Mouse (Mus musculus) erythroblast, embryonic 14.5 days (primary cell): ENCODE measurements around the gene Plk1. TPM values are rescaled to one million over a fixed set of nuclear protein-coding genes. Genes with fewer than 3 reads are reported as not detected.

ENCODE experiments used
- H3K27me3 ChIP-seq: 2 replicates; pipeline ENCODE4 v1.6.1; 2012; ENCODE audit warnings: inconsistent platforms; ENCODE audit not compliant: control insufficient read depth
- H3K36me3 ChIP-seq: 2 replicates; pipeline ENCODE4 v1.6.1; 2012; ENCODE audit warnings: mild to moderate bottlenecking, inconsistent platforms; ENCODE audit not compliant: control insufficient read depth
- H3K4me1 ChIP-seq: 2 replicates; pipeline ENCODE4 v1.6.1; 2012; ENCODE audit warnings: inconsistent platforms; ENCODE audit not compliant: control insufficient read depth
- H3K4me3 ChIP-seq: replicated peaks from 2 replicates; pipeline ENCODE3; 2012; ENCODE audit warnings: moderate library complexity, mild to moderate bottlenecking, inconsistent platforms
- H3K9me3 ChIP-seq: 2 replicates; pipeline ENCODE4 v1.6.1; 2012; ENCODE audit warnings: low read length, inconsistent platforms, mixed read lengths; ENCODE audit not compliant: control insufficient read depth
- GATA1 ChIP-seq: IDR thresholded peaks from 2 replicates; pipeline ENCODE4 v1.6.1; 2012; ENCODE audit warnings: low read length, inconsistent platforms, mixed read lengths
- TAL1 ChIP-seq: IDR thresholded peaks from 3 replicates; pipeline ENCODE4 v1.6.1; 2012; ENCODE audit warnings: low read length, inconsistent platforms, mixed read lengths
- polyA plus RNA-seq: library from polyadenylated mRNA; stranded (reverse); fragments of >175 nt; gene quantifications from 2 replicates; pipeline ENCODE4 v1.2.3, GENCODE M21; 2012

The Plk1 gene
- 37.3 and 43.1 TPM in 2 replicates for polyA plus RNA-seq

DNA sequence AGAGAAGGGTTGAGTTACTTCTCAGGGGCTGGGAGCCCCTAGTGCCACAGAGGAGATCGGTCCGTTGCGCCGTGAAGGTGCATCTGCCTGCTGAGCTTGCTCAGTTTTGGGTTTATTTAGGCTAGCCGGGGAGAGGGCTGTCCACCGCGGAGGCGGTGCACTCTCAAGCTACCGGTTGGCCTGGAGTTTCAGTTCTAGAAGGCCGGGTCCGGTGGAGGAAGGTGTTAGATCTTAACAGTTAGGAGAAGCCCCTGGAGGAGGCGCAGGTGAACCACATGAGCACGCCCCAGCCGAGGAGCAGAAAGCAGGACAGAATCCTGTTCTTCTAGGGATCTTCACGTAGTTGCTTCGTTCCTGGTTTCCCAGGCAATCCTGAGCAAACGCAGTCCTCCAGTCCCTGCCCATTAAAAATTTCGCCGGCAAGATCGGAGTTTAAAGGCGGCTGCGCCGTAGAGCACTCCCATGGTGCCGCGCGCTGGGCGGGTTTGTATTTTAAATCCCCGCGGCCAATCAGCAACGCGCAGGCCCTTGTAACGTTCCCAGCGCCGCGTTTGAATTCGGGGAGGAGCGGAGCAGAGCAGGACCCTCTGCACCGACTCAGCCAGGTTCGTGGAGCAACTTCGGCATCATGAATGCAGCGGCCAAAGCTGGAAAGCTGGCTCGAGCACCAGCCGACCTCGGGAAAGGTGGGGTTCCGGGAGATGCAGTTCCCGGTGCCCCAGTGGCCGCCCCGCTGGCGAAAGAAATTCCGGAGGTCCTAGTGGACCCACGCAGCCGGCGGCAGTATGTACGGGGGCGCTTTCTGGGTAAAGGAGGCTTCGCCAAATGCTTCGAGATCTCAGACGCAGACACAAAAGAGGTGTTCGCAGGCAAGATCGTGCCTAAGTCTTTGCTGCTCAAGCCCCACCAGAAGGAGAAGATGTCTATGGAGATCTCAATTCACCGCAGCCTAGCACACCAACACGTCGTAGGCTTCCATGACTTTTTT, at the start of gene Plk1:
Gene Plk1 (plus strand): TSS at position 525 of the 988 bp plus-strand sequence.
- no peaks in the 10 kb centered on the region for H3K27me3 ChIP-seq
- no peak for TF ChIP-seq TAL1
- H3K4me1 ChIP-seq = peaks cover 68% of the 10 kb centered on the region
- H3K36me3 ChIP-seq = peaks cover 77% of the 10 kb centered on the region
- peaks cover 2% of the 10 kb centered on the region; the same call in 1 of the 2 replicates for H3K9me3 ChIP-seq
- H3K4me3 ChIP-seq = peak within 1 kb of the TSS; percentile 67

DNA sequence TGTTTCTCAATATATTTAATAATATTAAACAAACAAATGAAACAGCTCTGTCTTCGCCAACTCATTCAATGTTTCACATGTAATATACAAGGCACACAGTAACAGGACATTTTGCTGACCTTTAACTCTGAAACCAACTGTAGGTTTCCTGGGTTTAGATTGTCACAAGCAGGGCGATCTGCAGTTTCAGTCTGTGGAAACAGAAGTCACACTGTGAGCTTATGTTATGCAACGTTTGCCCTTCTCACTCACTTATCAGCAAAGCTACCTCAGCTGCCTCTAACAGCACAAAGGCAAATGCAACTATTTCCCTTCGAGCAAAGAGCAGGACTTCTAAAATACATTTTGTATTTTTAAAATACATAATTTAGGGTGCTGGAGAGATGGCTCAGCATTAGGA, 35.7 kb upstream of the Plk1 start:
- H3K4me3 ChIP-seq = no peak overlapping the region
- H3K36me3 ChIP-seq = peaks cover 95% of the 10 kb centered on the region
- no peaks in the 10 kb centered on the region for H3K9me3 ChIP-seq
- no peaks in the 10 kb centered on the region for H3K4me1 ChIP-seq
- no peaks in the 10 kb centered on the region for H3K27me3 ChIP-seq
- TF ChIP-seq GATA1 (no peak), TAL1 (no peak)

DNA sequence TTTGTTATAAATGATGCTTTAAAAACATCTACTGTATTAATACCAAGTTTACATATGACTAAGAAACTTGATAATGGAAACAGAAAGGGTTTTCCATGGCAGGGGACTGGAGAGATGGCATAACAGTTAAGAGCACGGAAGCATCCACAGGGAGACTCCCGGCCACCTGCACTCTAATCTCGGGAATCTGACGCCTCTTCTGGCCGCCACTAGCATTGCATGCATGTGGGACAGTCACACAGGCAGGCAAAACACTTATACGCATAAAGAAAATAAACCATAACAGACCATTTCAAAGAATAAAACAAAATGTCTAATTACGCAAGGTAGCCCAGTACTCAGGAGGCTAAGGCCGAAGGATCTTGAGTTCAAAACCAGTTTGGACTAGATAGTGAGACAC, 33.6 kb upstream of the Plk1 start:
- H3K9me3 ChIP-seq = no peaks in the 10 kb centered on the region
- H3K4me1 ChIP-seq = no peaks in the 10 kb centered on the region; the same call in 1 of the 2 replicates
- no peaks in the 10 kb centered on the region for H3K27me3 ChIP-seq
- TF ChIP-seq GATA1 = no peak
- TF ChIP-seq TAL1 = no peak
- peaks cover 98% of the 10 kb centered on the region for H3K36me3 ChIP-seq
- H3K4me3 ChIP-seq = no peak overlapping the region

DNA sequence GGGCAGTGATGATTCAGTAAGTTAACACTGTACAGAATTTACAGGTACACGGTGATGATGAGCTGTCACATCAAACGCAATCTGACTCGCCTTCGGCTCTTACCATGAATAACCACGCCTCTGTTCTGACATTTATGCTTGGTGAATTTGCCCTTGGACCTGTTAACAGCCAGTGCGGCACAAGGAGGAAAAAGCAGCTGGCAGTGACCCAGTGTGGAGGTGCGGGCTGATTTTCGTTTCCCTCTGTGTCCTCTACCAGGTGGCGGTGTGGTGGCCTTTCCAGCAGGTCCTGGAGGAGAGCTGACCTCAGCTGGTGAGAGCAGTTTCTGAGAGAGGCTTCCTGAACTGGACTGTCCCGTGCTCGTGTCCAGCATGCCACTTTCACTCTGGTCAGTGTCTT, 32.3 kb upstream of the Plk1 start:
- no peak overlapping the region for H3K4me3 ChIP-seq
- H3K36me3 ChIP-seq = peaks cover 88% of the 10 kb centered on the region
- TF ChIP-seq TAL1 (no peak), GATA1 (no peak)
- no peaks in the 10 kb centered on the region for H3K9me3 ChIP-seq
- no peaks in the 10 kb centered on the region for H3K27me3 ChIP-seq
- H3K4me1 ChIP-seq = peaks cover 11% of the 10 kb centered on the region

DNA sequence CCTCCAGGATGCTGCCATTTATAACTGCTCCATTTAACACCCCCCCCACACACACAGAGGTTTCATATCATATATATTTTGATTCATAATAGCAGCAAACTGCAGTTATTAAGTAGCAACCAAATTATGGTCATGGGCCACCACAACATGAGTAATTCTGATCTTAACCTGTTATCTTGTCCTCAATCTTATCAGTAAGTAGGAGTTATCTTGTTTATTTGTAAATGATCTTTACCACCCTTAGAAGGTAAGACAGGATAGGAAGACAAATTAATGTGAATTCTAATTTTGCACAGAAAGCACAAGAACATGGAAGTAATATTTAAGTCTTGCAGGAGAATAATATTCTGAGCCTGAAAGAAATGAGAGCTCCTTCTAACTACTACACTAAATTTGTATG, 27.4 kb upstream of the Plk1 start:
- H3K4me3 ChIP-seq = peak overlapping the region; percentile 74
- no peaks in the 10 kb centered on the region for H3K27me3 ChIP-seq
- no peaks in the 10 kb centered on the region for H3K9me3 ChIP-seq
- H3K4me1 ChIP-seq = peaks cover 21% of the 10 kb centered on the region
- peaks cover 64% of the 10 kb centered on the region for H3K36me3 ChIP-seq
- no peak for TF ChIP-seq TAL1
- TF ChIP-seq GATA1 = peak; percentile 55; the same call in 1 of the 2 replicates

DNA sequence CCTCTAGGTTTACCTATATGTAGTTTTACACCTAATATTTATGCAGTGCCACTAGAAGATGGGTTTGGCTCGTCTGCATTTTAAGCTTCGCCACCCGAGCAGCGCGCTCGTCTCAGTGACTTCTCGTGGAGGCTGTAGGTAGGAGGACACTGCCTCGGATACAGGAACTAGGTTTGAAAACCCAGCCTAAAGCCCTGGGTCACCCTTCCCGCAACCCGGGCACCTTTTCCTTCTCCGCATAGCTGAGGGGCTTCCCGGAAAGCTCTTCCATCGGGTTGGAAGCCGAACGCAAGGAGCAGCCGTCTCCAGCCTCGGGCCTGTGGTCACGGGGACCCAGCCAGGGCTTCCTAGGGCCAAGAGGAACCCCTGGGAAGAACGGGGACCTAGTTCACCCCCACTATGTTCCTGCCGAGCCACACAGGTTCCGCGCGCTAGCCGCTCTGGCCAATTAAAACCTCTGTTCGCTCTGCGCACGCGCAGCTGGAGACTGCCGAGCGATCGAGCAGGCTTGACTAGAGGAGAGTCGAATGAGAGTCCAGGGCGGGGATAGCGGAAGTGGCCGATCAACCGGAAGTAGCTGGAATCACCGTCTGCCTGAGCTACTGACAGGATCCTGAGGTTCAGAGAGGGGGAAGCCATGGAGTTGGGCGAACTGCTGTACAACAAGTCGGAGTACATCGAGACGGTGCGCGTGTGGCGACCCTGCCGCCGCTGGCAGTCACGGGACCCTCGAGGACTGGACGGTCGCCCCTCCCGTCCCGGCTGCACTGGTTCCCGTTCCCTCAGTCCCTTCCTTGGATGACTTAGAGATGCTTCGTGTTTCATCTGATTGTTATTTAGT, 26.5 kb upstream of the Plk1 start, which contains the start of the genes Palb2 and Dctn5:
Gene Palb2 (minus strand): TSS at position 489 of the 841 bp plus-strand sequence.
Gene Dctn5 (plus strand): TSS at position 545 of the 841 bp plus-strand sequence.
- H3K9me3 ChIP-seq = no peaks in the 10 kb centered on the region
- H3K36me3 ChIP-seq = peaks cover 64% of the 10 kb centered on the region
- H3K27me3 ChIP-seq = no peaks in the 10 kb centered on the region
- no peak for TF ChIP-seq TAL1
- TF ChIP-seq GATA1 = no peak
- H3K4me3 ChIP-seq = peak within 1 kb of the TSS; percentile 74
- peaks cover 21% of the 10 kb centered on the region for H3K4me1 ChIP-seq

DNA sequence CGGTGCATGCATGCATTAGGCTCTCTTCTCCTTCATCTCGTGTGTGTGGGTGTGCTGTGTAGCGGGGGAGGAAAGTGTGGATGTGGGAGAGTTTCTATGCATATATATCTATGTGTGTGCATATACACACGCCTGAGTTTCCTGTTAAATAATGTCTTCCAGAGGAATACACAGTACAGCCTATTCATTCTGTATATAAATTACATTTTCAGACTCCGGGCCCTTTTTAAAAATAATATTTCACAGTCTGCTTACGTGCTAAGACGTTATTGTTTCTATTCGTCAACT, 26.0 kb upstream of the Plk1 start:
- peak overlapping the region; percentile 74 for H3K4me3 ChIP-seq
- H3K4me1 ChIP-seq = peaks cover 21% of the 10 kb centered on the region
- H3K27me3 ChIP-seq = no peaks in the 10 kb centered on the region
- TF ChIP-seq GATA1 = no peak
- no peak for TF ChIP-seq TAL1
- no peaks in the 10 kb centered on the region for H3K9me3 ChIP-seq
- peaks cover 64% of the 10 kb centered on the region for H3K36me3 ChIP-seq

DNA sequence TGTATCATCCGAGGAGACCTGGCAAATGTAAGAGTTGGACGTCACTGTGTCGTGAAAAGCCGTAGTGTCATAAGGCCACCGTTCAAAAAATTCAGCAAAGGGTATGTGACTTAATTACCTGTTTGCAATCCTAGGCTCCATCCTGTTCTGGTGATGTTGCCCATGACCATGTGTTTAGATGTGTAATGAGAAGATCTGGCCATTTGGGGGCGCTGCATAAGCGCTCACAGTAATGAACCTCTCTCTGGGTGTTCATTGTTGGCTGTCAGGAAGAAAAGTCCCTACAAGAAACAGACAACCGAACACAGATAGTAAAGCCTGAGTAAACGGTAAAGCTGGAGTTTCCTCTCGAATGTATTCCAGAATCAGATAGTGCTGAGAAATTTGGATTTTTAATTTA, 24.2 kb upstream of the Plk1 start:
- Histone ChIP-seq H3K9me3 (no peaks in the 10 kb centered on the region), H3K27me3 (no peaks in the 10 kb centered on the region), H3K36me3 (peaks cover 64% of the 10 kb centered on the region), H3K4me3 (no peak overlapping the region), H3K4me1 (peaks cover 21% of the 10 kb centered on the region)
- TF ChIP-seq TAL1 = no peak
- TF ChIP-seq GATA1 = no peak

DNA sequence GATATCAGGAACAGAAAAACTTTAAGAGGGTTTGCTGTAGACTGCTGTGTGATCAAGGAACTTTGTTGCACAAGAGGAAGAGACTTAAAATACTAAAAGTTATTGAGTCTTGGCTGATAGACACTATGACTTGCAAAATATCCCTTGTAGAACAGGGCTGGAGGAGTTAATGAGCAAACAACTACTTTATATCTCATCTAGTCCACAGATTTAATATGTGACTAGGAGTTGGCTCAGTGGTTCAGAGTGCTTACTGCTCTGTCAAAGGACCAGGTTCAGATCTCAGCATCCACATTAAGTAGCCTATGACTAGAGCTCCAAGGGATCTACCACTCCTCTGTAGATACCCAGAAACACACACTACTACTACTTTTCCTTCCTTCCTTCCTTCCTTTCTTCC, 22.2 kb upstream of the Plk1 start:
- peaks cover 9% of the 10 kb centered on the region for H3K4me1 ChIP-seq
- no peak overlapping the region for H3K4me3 ChIP-seq
- H3K27me3 ChIP-seq = no peaks in the 10 kb centered on the region
- no peaks in the 10 kb centered on the region for H3K9me3 ChIP-seq
- H3K36me3 ChIP-seq = peaks cover 75% of the 10 kb centered on the region
- TF ChIP-seq GATA1 (no peak), TAL1 (no peak)
